25 mouse cellular contexts compared by ENCODE assay signal in the genomic region with DNA sequence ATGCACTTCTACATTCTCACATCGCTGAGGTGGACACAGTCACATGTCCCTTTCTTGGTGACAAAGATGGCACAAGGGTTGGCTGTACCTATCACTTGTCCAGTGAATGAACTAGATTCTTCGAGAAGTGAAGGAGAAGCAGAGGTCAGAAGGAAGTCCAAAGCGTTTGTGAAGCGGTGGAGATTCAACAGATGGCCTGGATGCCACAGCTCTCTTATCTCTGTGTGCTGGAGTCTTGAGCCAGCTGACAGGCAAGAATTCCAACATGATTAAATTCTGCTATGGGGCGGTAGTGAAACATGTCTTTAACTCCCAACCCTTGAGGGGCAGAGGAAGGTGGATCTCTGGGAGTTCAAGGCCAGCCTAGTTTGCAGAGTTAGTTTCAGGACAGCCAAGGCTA. TPM values are rescaled to one million over a fixed set of nuclear protein-coding genes. Genes with fewer than 3 reads are reported as not detected.
DNase-seq lines count a peak whose midpoint lies in the region; ATAC-seq and TF ChIP-seq lines count a peak whose summit lies in the region.
"Had no signal": no experiment of that assay in that cellular context is flagged by ENCODE, and none has a peak within 500 bp of the region (broad histone marks: within the 10 kb centered on the region; RNA-seq: fewer than 3 reads in every experiment).

No protein-coding gene starts in this region.

- H3K27me3 ChIP-seq in heart, embryonic 11.5 days (ENCODE audit: control insufficient read depth, insufficient read depth, low read length), result no peaks in the 10 kb centered on the region
- no peaks in the 10 kb centered on the region for H3K27me3 ChIP-seq in heart, embryonic 10.5 days (ENCODE audit: insufficient read depth, poor library complexity, severe bottlenecking)
- H3K27me3 ChIP-seq in heart, embryonic 13.5 days (replicated peaks), result no peaks in the 10 kb centered on the region
- H3K27me3 ChIP-seq in heart, embryonic 15.5 days, result no peaks in the 10 kb centered on the region
- no peaks in the 10 kb centered on the region for H3K27me3 ChIP-seq in heart, postnatal 0 days (ENCODE audit: control insufficient read depth, insufficient read depth, low read length)
- H3K27me3 ChIP-seq: CH12.LX; embryonic facial prominence, embryonic 12.5 days; forebrain, embryonic 13.5 days; Patski had no signal

- TF ChIP-seq EP300 in heart, postnatal 0 days (IDR thresholded peaks at IDR 0.05; ENCODE audit: low read depth), result 0 out of 2 replicates have a peak, but pooled peaks have one; percentile 50

- peaks cover 7% of the 10 kb centered on the region for H3K4me1 ChIP-seq in heart, embryonic 11.5 days (ENCODE audit: control insufficient read depth, insufficient read depth, low read length)
- peaks cover 18% of the 10 kb centered on the region for H3K4me1 ChIP-seq in heart, embryonic 10.5 days
- peaks cover 27% of the 10 kb centered on the region for H3K4me1 ChIP-seq in heart, embryonic 13.5 days
- H3K4me1 ChIP-seq in heart, embryonic 15.5 days (replicated peaks), result peaks cover 19% of the 10 kb centered on the region
- H3K4me1 ChIP-seq in heart, postnatal 0 days (ENCODE audit: control insufficient read depth, insufficient read depth), result 0 out of 2 replicates have a peak, but pooled peaks cover 12% of the 10 kb centered on the region
- H3K4me1 ChIP-seq: embryonic facial prominence, embryonic 10.5 days; embryonic facial prominence, embryonic 12.5 days; forebrain, embryonic 13.5 days had no signal

- 0 out of 2 replicates have a peak, but pooled peaks have one; percentile 39 for ATAC-seq in heart, embryonic 11.5 days (replicated peaks; ENCODE audit: insufficient number of reproducible peaks, low FRiP score, low TSS enrichment)
- no peak for ATAC-seq in heart, embryonic 13.5 days (ENCODE audit: extremely low read depth, insufficient number of reproducible peaks, low FRiP score, low TSS enrichment)
- ATAC-seq in heart, embryonic 15.5 days (replicated peaks; ENCODE audit: insufficient number of reproducible peaks, insufficient read depth, low FRiP score, low read depth), result 0 out of 2 replicates have a peak, but pooled peaks have one; percentile 22
- peak; percentile 67 for ATAC-seq in heart, postnatal 0 days (ENCODE audit: insufficient read depth, low read depth)
- ATAC-seq: activated CD4-positive, CD25-positive, alpha-beta regulatory T cell, adult 4 months; CD4-positive, CD25-positive, alpha-beta regulatory T cell, adult 4 months; forebrain, embryonic 13.5 days; Patski had no signal

- H3K27ac ChIP-seq in heart, embryonic 11.5 days (ENCODE audit: low read depth, low read length), result peak overlapping the region; percentile 50
- H3K27ac ChIP-seq in heart, embryonic 10.5 days, result no peak overlapping the region; the same call in 1 of the 2 replicates
- peak overlapping the region; percentile 82 for H3K27ac ChIP-seq in heart, embryonic 13.5 days (replicated peaks)
- H3K27ac ChIP-seq in heart, embryonic 15.5 days, result peak overlapping the region; percentile 63
- H3K27ac ChIP-seq in heart, postnatal 0 days (ENCODE audit: low read depth), result peak overlapping the region; percentile 67
- H3K27ac ChIP-seq: embryonic facial prominence, embryonic 10.5 days; embryonic facial prominence, embryonic 12.5 days; forebrain, embryonic 13.5 days had no signal

- intact Hi-C loops in heart, postnatal 25 days (cut with DNase I), result no loop called here
- intact Hi-C loops in heart, postnatal 14 days (cut with DNase I), result loop anchor here (10.0 kb wide), 1 partner anchor 116 kb away; no protein-coding TSS in a partner anchor

- 23% methylated on average over 5 of the region's 5 CpGs for WGBS in heart, embryonic 11.5 days (ENCODE audit: insufficient replicate concordance)
- WGBS in heart, embryonic 10.5 days, result 34% methylated on average over 5 of the region's 5 CpGs
- 14% methylated on average over 5 of the region's 5 CpGs for WGBS in heart, embryonic 13.5 days
- 28% methylated on average over 5 of the region's 5 CpGs for WGBS in heart, embryonic 15.5 days
- WGBS in heart, postnatal 0 days, result 16% methylated on average over 5 of the region's 5 CpGs

- H3K4me2 ChIP-seq in heart, embryonic 11.5 days, result no peak overlapping the region
- H3K4me2 ChIP-seq in heart, embryonic 13.5 days, result no peak overlapping the region
- H3K4me2 ChIP-seq in heart, embryonic 15.5 days, result no peak overlapping the region
- no peak overlapping the region for H3K4me2 ChIP-seq in heart, postnatal 0 days (ENCODE audit: low read depth, low read length)
- H3K4me2 ChIP-seq: embryonic facial prominence, embryonic 12.5 days; forebrain, embryonic 13.5 days had no signal

- no peaks in the 10 kb centered on the region for H3K36me3 ChIP-seq in heart, embryonic 11.5 days (ENCODE audit: control insufficient read depth, insufficient read depth, low read length)
- no peaks in the 10 kb centered on the region for H3K36me3 ChIP-seq in heart, embryonic 10.5 days
- no peaks in the 10 kb centered on the region for H3K36me3 ChIP-seq in heart, embryonic 13.5 days
- H3K36me3 ChIP-seq in heart, embryonic 15.5 days, result no peaks in the 10 kb centered on the region
- no peaks in the 10 kb centered on the region for H3K36me3 ChIP-seq in heart, postnatal 0 days (replicated peaks; ENCODE audit: control insufficient read depth, insufficient read depth, low read length)
- H3K36me3 ChIP-seq: embryonic facial prominence, embryonic 10.5 days; embryonic facial prominence, embryonic 12.5 days; G1E had no signal

- no peak for DNase-seq in heart, embryonic 10.5 days (ENCODE audit: low spot score)
- DNase-seq in heart, postnatal 25 days (ENCODE audit: low spot score), result no peak
- DNase-seq in heart, postnatal 14 days, result no peak
- peak; percentile 58 for DNase-seq in heart, postnatal 0 days (ENCODE audit: low spot score)
- DNase-seq in heart, adult 8-10 months (ENCODE audit: low spot score), result no peak
- DNase-seq: adrenal gland, adult 8-10 months; adrenal gland, postnatal 14 days; adrenal gland, postnatal 36 days; B cell, adult 2 months; cerebellum, adult 11-12 months; cerebellum, adult 2 months; cerebellum, adult 9-10 months; cerebellum, postnatal 10 days; cerebellum, postnatal 25 days had no signal

- H3K4me3 ChIP-seq in heart, embryonic 11.5 days (ENCODE audit: low read depth, low read length), result no peak overlapping the region
- no peak overlapping the region for H3K4me3 ChIP-seq in heart, embryonic 10.5 days
- no peak overlapping the region for H3K4me3 ChIP-seq in heart, embryonic 13.5 days
- H3K4me3 ChIP-seq in heart, embryonic 15.5 days, result no peak overlapping the region
- H3K4me3 ChIP-seq in heart, postnatal 0 days (ENCODE audit: low read depth, low read length), result no peak overlapping the region
- H3K4me3 ChIP-seq: embryonic facial prominence, embryonic 10.5 days; embryonic facial prominence, embryonic 12.5 days; forebrain, embryonic 13.5 days had no signal

- TF ChIP-seq CTCF in heart, postnatal 0 days (IDR thresholded peaks at IDR 0.05; ENCODE audit: low read depth), result no peak

- H3K9me3 ChIP-seq in heart, embryonic 11.5 days (replicated peaks; ENCODE audit: control insufficient read depth, low read length), result 0 out of 2 replicates have a peak, but pooled peaks cover 4% of the 10 kb centered on the region
- H3K9me3 ChIP-seq in heart, embryonic 10.5 days, result no peaks in the 10 kb centered on the region
- H3K9me3 ChIP-seq in heart, embryonic 13.5 days, result 0 out of 2 replicates have a peak, but pooled peaks cover 6% of the 10 kb centered on the region
- H3K9me3 ChIP-seq in heart, embryonic 15.5 days (replicated peaks), result no peaks in the 10 kb centered on the region
- peaks cover 5% of the 10 kb centered on the region; the same call in 1 of the 2 replicates for H3K9me3 ChIP-seq in heart, postnatal 0 days (replicated peaks; ENCODE audit: control insufficient read depth, low read length)
- H3K9me3 ChIP-seq: embryonic facial prominence, embryonic 10.5 days; embryonic facial prominence, embryonic 12.5 days; forebrain, embryonic 13.5 days had no signal

- H3K9ac ChIP-seq in heart, embryonic 11.5 days (ENCODE audit: low read depth, low read length), result no peak overlapping the region
- H3K9ac ChIP-seq in heart, embryonic 13.5 days, result no peak overlapping the region
- no peak overlapping the region for H3K9ac ChIP-seq in heart, embryonic 15.5 days
- no peak overlapping the region for H3K9ac ChIP-seq in heart, postnatal 0 days (replicated peaks; ENCODE audit: low read depth, low read length)
- H3K9ac ChIP-seq: embryonic facial prominence, embryonic 12.5 days; forebrain, embryonic 13.5 days had no signal

RNA-seq across cellular contexts. Expression of gene Actr3, which starts 55.5 kb away (rescaled TPM):
- 286 and 318 TPM in 2 replicates for polyA plus RNA-seq in heart, embryonic 11.5 days (2014; fragmentation: Nextera tagmentation; extraction: Ambion mirVana)
- 283 and 309 TPM in 2 replicates for polyA plus RNA-seq in heart, embryonic 10.5 days (2016; fragmentation: Nextera tagmentation; extraction: Ambion mirVana)
- polyA plus RNA-seq in heart, embryonic 13.5 days (2015; fragmentation: Nextera tagmentation; extraction: Ambion mirVana), result 270 and 291 TPM in 2 replicates
- total RNA-seq in heart, postnatal 25 days (2021), result 100 to 1,000 TPM; 125 to 136 TPM
- 267 and 292 TPM in 2 replicates for polyA plus RNA-seq in heart, embryonic 15.5 days (2015; fragmentation: Nextera tagmentation; extraction: Ambion mirVana)
- total RNA-seq in heart, postnatal 14 days (2021), result 100 to 1,000 TPM; 150 to 185 TPM
- 193 and 208 TPM in 2 replicates for total RNA-seq in heart, postnatal 0 days (2014; rRNA removed; ENCODE audit: low replicate concordance)
- polyA plus RNA-seq in heart, postnatal 0 days (2015; fragmentation: Nextera tagmentation; extraction: Ambion mirVana), result 242 and 287 TPM in 2 replicates
- 100 to 1,000 TPM in 2 of 4 experiments, 10 to 100 TPM in 2; 93.7 to 107 (median 101) TPM for total RNA-seq in heart, adult 8-10 months (2022)
